Mouse (Mus musculus) CH12.LX (cell line): Measurements from ENCODE around the gene Stag3. TPM values are rescaled to one million over a fixed set of nuclear protein-coding genes. Genes with fewer than 3 reads are reported as not detected.

Experiments
- DNase-seq: peaks from one replicate; pipeline ENCODE4 v3.0.0-alpha.2; 2013; ENCODE audit errors: extremely low read depth
- H3K27ac ChIP-seq: 2 replicates; pipeline ENCODE4 v1.5.1; 2012; ENCODE audit warnings: low read depth, mild to moderate bottlenecking, control low read depth, moderate library complexity; ENCODE audit not compliant: insufficient read depth
- H3K27me3 ChIP-seq: replicated peaks from 2 replicates; pipeline ENCODE3; 2012; ENCODE audit warnings: inconsistent platforms
- H3K36me3 ChIP-seq, 2 experiments: replicated peaks in 1 of 2; 2 replicates each; pipeline versions ENCODE3 to v1.6.1; 2012; ENCODE audit warnings: inconsistent platforms in 1 of 2, low read length in 1 of 2, mild to moderate bottlenecking in 1 of 2, mixed read lengths in 1 of 2, moderate library complexity in 1 of 2; ENCODE audit not compliant: control insufficient read depth in 1 of 2, insufficient read depth in 1 of 2
- H3K4me1 ChIP-seq, 2 experiments: 2 replicates each; pipeline ENCODE4 v1.6.1; 2012; ENCODE audit warnings: inconsistent platforms in 1 of 2, moderate library complexity in 1 of 2; ENCODE audit not compliant: insufficient read depth in 2 of 2, control insufficient read depth in 1 of 2
- H3K4me2 ChIP-seq: 2 replicates; pipeline ENCODE4 v1.6.1; 2012; ENCODE audit warnings: low read depth, mild to moderate bottlenecking, control low read depth; ENCODE audit not compliant: poor library complexity, insufficient read depth, severe bottlenecking
- H3K4me3 ChIP-seq, 3 experiments: fragments of 150-350 bp in 1 of 3; sonication (generic) in 1 of 3; replicated peaks in 1 of 3; 2 replicates each; pipeline versions ENCODE3 to v1.5.1; 2011 to 2012; ENCODE audit warnings: low read depth in 2 of 3, low read length in 2 of 3, mild to moderate bottlenecking in 2 of 3, moderate library complexity in 2 of 3, control low read depth in 1 of 3, improper control_type of control experiment in 1 of 3, inconsistent platforms in 1 of 3, mixed read lengths in 1 of 3; ENCODE audit not compliant: poor library complexity in 1 of 3
- H3K79me2 ChIP-seq: replicated peaks from 2 replicates; pipeline ENCODE4 v1.6.1; 2012; ENCODE audit warnings: mild to moderate bottlenecking, moderate library complexity; ENCODE audit not compliant: control insufficient read depth, poor library complexity, insufficient read depth, severe bottlenecking; ENCODE audit errors: extremely low read depth
- H3K9ac ChIP-seq: 2 replicates; pipeline ENCODE4 v1.6.1; 2012; ENCODE audit warnings: low read depth, mild to moderate bottlenecking, control low read depth, moderate library complexity; ENCODE audit not compliant: insufficient read depth
- H3K9me3 ChIP-seq: replicated peaks from 2 replicates; pipeline ENCODE3; 2012; ENCODE audit warnings: low read length, inconsistent platforms, mixed read lengths
- BHLHE40 ChIP-seq: IDR thresholded peaks from 2 replicates; pipeline ENCODE4 v1.6.1; 2011; ENCODE audit warnings: mild to moderate bottlenecking, low read depth, low read length, improper control_type of control experiment
- CHD1 ChIP-seq: IDR thresholded peaks from 2 replicates; pipeline ENCODE4 v1.6.1; 2012; ENCODE audit warnings: low read depth, low read length, improper control_type of control experiment, inconsistent platforms
- CHD2 ChIP-seq: IDR thresholded peaks from 2 replicates; pipeline ENCODE4 v1.6.1; 2011; ENCODE audit warnings: low read length, improper control_type of control experiment
- CTCF ChIP-seq, 2 experiments: IDR thresholded peaks in 1 of 2; conservative IDR thresholded peaks in 1 of 2; 2 replicates each; pipeline ENCODE4 v1.5.1; 2011 to 2012; ENCODE audit warnings: low read depth in 2 of 2, low read length in 2 of 2, improper control_type of control experiment in 1 of 2, inconsistent platforms in 1 of 2, mild to moderate bottlenecking in 1 of 2, moderate library complexity in 1 of 2
- E2F4 ChIP-seq: IDR thresholded peaks from 2 replicates; pipeline ENCODE4 v1.6.1; 2011; ENCODE audit warnings: low read depth, low read length, improper control_type of control experiment; ENCODE audit not compliant: insufficient replicate concordance
- ELF1 ChIP-seq: IDR thresholded peaks from 2 replicates; pipeline ENCODE4 v1.6.1; 2014; ENCODE audit warnings: low read depth, mild to moderate bottlenecking, inconsistent platforms, low read length, improper control_type of control experiment
- EP300 ChIP-seq: IDR thresholded peaks from 2 replicates; pipeline ENCODE4 v1.6.1; 2011; ENCODE audit warnings: low read length, improper control_type of control experiment
- ETS1 ChIP-seq: conservative IDR thresholded peaks from 2 replicates; pipeline ENCODE4 v1.6.1; 2012; ENCODE audit warnings: low read depth, mild to moderate bottlenecking, inconsistent platforms, low read length, improper control_type of control experiment, moderate library complexity
- GABPA ChIP-seq: IDR thresholded peaks from 2 replicates; pipeline ENCODE4 v1.6.1; 2012; ENCODE audit warnings: low read depth, low read length, improper control_type of control experiment, inconsistent platforms; ENCODE audit not compliant: insufficient replicate concordance
- HCFC1 ChIP-seq: IDR thresholded peaks from 2 replicates; pipeline ENCODE4 v1.6.1; 2012; ENCODE audit warnings: low read depth, mild to moderate bottlenecking, inconsistent platforms, low read length, improper control_type of control experiment
- JUN ChIP-seq: IDR thresholded peaks from 2 replicates; pipeline ENCODE4 v1.6.1; 2011; ENCODE audit warnings: low read depth, mild to moderate bottlenecking, low read length, improper control_type of control experiment, moderate library complexity; ENCODE audit not compliant: insufficient read depth
- KAT2A ChIP-seq: IDR thresholded peaks from 2 replicates; pipeline ENCODE4 v1.6.1; 2012; ENCODE audit warnings: low read length, improper control_type of control experiment, inconsistent platforms; ENCODE audit not compliant: insufficient replicate concordance
- MAX ChIP-seq: IDR thresholded peaks from 2 replicates; pipeline ENCODE4 v1.6.1; 2011; ENCODE audit warnings: low read length, improper control_type of control experiment
- MAZ ChIP-seq: IDR thresholded peaks from 2 replicates; pipeline ENCODE4 v1.6.1; 2012; ENCODE audit warnings: low read depth, mild to moderate bottlenecking, inconsistent platforms, low read length, improper control_type of control experiment, moderate library complexity
- MEF2A ChIP-seq: IDR thresholded peaks from 2 replicates; pipeline ENCODE4 v1.6.1; 2014; ENCODE audit warnings: low read depth, mild to moderate bottlenecking, inconsistent platforms, low read length, improper control_type of control experiment, borderline replicate concordance
- MYC ChIP-seq: IDR thresholded peaks from 2 replicates; pipeline ENCODE4 v1.6.1; 2011; ENCODE audit warnings: low read depth, mild to moderate bottlenecking, improper control_type of control experiment, low read length
- PAX5 ChIP-seq: IDR thresholded peaks from 2 replicates; pipeline ENCODE4 v1.6.1; 2012; ENCODE audit warnings: low read length, inconsistent platforms, mixed read lengths
- POLR2A ChIP-seq: IDR thresholded peaks from 2 replicates; pipeline ENCODE4 v1.6.1; 2011; ENCODE audit warnings: low read depth, mild to moderate bottlenecking, improper control_type of control experiment, low read length
- POLR2AphosphoS2 ChIP-seq: IDR thresholded peaks from 2 replicates; pipeline ENCODE4 v1.6.1; 2011; ENCODE audit warnings: low read depth, low read length, improper control_type of control experiment
- RAD21 ChIP-seq: IDR thresholded peaks from 2 replicates; pipeline ENCODE4 v1.6.1; 2011; ENCODE audit warnings: low read depth, mild to moderate bottlenecking, low read length, improper control_type of control experiment, moderate library complexity
- RCOR1 ChIP-seq: conservative IDR thresholded peaks from 2 replicates; pipeline ENCODE4 v1.6.1; 2012; ENCODE audit warnings: low read depth, mild to moderate bottlenecking, inconsistent platforms, low read length, improper control_type of control experiment
- SMC3 ChIP-seq: IDR thresholded peaks from 2 replicates; pipeline ENCODE4 v1.6.1; 2011; ENCODE audit warnings: low read depth, low read length, improper control_type of control experiment
- UBTF ChIP-seq: IDR thresholded peaks from 2 replicates; pipeline ENCODE4 v1.6.1; 2012; ENCODE audit warnings: low read depth, mild to moderate bottlenecking, inconsistent platforms, low read length, improper control_type of control experiment, moderate library complexity
- ZKSCAN1 ChIP-seq: IDR thresholded peaks from 2 replicates; pipeline ENCODE4 v1.6.1; 2012; ENCODE audit warnings: low read depth, inconsistent platforms, low read length, improper control_type of control experiment, borderline replicate concordance
- ZNF384 ChIP-seq: IDR thresholded peaks from 2 replicates; pipeline ENCODE4 v1.6.1; 2012; ENCODE audit warnings: low read depth, low read length, improper control_type of control experiment, inconsistent platforms
- dilution Hi-C: fragments of 300-500 bp; cut with MboI; formaldehyde crosslinking; loops from 2 replicates; pipeline ENCODE4 v1.14.3; 2020; ENCODE audit warnings: low sequenced_read_pairs; ENCODE audit not compliant: extremely low pct_unique_long_range_greater_than_20kb, extremely low pct_ligation_motif_present
- in situ Hi-C: fragments of 300-500 bp; cut with MboI; formaldehyde crosslinking; loops from 3 replicates; pipeline ENCODE4 v1.14.3; 2019; ENCODE audit warnings: low sequenced_read_pairs, low pct_ligation_motif_present, low pct_unique_long_range_greater_than_20kb, mixed read lengths
- polyA plus RNA-seq: library from polyadenylated mRNA; unstranded; fragments of >175 nt; gene quantifications from 2 replicates; pipeline ENCODE4 v1.2.1, GENCODE M21; 2012; ENCODE audit warnings: low read depth; ENCODE audit not compliant: insufficient read length
- total RNA-seq, 2 experiments: library from RNA; depleted of rRNA; stranded (reverse); fragments of 300-350 nt in 1 of 2; fragments of >200 nt in 1 of 2; gene quantifications; 2 replicates each; pipeline ENCODE4 v1.2.3; 2012 to 2014

The Stag3 gene
- total and polyA plus RNA-seq, 3 experiments = not detected

DNA sequence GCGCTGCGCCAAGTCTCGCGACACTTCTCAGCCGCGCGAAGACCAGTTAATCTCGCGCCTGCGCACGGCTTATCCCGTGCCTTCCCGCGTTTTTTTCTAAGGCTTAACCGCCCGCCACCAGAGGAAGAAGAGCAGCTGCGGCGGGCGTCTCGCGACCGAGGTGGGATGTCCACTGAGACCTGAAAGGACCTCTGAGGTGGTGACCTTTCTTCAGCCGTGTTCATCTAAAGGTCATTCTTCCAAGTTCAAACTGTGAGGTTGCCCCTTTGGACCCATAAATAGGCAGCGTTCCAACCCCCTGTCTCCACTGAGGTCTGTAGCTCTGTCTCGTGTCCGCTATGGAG, 357 bp downstream of the Stag3 start:
- no peak for DNase-seq
- Histone ChIP-seq H3K9ac (no peak overlapping the region), H3K4me3 (no peak overlapping the region), H3K36me3 (no peaks in the 10 kb centered on the region), H3K27me3 (peaks cover 8% of the 10 kb centered on the region), H3K4me1 (peaks cover 0 to 5% of the 10 kb centered on the region in 2 experiments; a peak in 1 of 4 replicates), H3K4me2 (no peak overlapping the region), H3K27ac (no peak overlapping the region), H3K79me2 (no peaks in the 10 kb centered on the region), H3K9me3 (peaks cover 6% of the 10 kb centered on the region)
- in situ Hi-C loops (no loop called here), dilution Hi-C loops (no loop called here)
- TF ChIP-seq MAX = no peak
- TF ChIP-seq ZKSCAN1 = no peak
- no peak for TF ChIP-seq CHD1
- no peak for TF ChIP-seq ELF1
- TF ChIP-seq PAX5 = no peak
- no peak for TF ChIP-seq MAZ
- TF ChIP-seq E2F4 = no peak
- no peak for TF ChIP-seq CTCF (conservative IDR thresholded peaks at IDR 0.05 in 1 of 2, IDR thresholded peaks at IDR 0.05 in 1 of 2; ENCODE audit: low read depth in 2 of 2, low read length in 2 of 2)
- TF ChIP-seq CHD2 = no peak
- TF ChIP-seq KAT2A = no peak
- TF ChIP-seq RCOR1 = no peak
- TF ChIP-seq ZNF384 = no peak

- peaks cover 8% of the 10 kb centered on the region for H3K27me3 ChIP-seq
- H3K9me3 ChIP-seq = peaks cover 6% of the 10 kb centered on the region
- dilution Hi-C loops = no loop called here
- H3K4me1 ChIP-seq = peaks cover 0 to 5% of the 10 kb centered on the region in 2 experiments; a peak in 1 of 4 replicates
- H3K9ac ChIP-seq = no peak overlapping the region
- no peak for TF ChIP-seq POLR2AphosphoS2
- TF ChIP-seq MEF2A = no peak
- no peak for TF ChIP-seq ELF1
- TF ChIP-seq MAX = no peak
- no peak for TF ChIP-seq MYC
- no peak for TF ChIP-seq JUN
- no peak for TF ChIP-seq BHLHE40
- TF ChIP-seq MAZ = no peak
- TF ChIP-seq SMC3 = no peak
- TF ChIP-seq RAD21 = no peak
- no peak for TF ChIP-seq UBTF
- TF ChIP-seq EP300 = no peak
- no peak for TF ChIP-seq HCFC1
- no peak for TF ChIP-seq ETS1
- no peak for TF ChIP-seq POLR2A
- TF ChIP-seq GABPA = no peak
- H3K36me3 ChIP-seq = no peaks in the 10 kb centered on the region
- in situ Hi-C loops = no loop called here
- H3K4me2 ChIP-seq = no peak overlapping the region
- no peak overlapping the region for H3K27ac ChIP-seq
- DNase-seq = no peak
- H3K4me3 ChIP-seq = no peak overlapping the region
- H3K79me2 ChIP-seq = no peaks in the 10 kb centered on the region
These were observed 789 bp downstream of the Stag3 start for GRCm38 (mm10) chr5:138280829-138281228.
